Mouse (Mus musculus) NIH3T3 (cell line): ENCODE data around the gene Mug2.
"Not testable (repeated sequence)": the region's sequence is repeated elsewhere in the genome, so short reads cannot be mapped to it uniquely, and the experiment has no call there.

Experiments
- DNase-seq: peaks from one replicate; pipeline ENCODE4 v3.0.0-alpha.2; 2012; ENCODE audit warnings: low read depth

The Mug2 gene

DNA sequence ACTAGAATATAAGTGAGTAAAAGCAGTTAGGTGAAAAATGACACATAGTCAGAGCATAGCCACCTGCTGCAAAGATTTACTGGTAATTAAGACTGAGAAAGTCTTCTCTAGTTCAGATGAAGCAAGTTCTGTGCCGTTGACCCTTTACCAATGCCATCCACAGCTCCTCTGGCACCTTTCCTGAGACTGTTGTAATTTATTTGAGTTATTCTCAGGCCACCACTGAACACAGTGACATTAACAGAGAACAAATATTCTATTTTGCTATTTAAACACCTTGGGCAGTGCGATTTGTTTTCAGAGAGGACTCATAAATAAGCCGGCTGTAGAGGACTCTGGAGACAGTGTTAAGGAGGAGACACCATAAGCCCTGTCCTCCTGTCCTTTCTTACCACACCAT, at the start of gene Mug2:
Gene Mug2, plus strand, starts transcription at position 301 of the 400 bp plus-strand sequence.
- not testable (repeated sequence) for DNase-seq

DNA sequence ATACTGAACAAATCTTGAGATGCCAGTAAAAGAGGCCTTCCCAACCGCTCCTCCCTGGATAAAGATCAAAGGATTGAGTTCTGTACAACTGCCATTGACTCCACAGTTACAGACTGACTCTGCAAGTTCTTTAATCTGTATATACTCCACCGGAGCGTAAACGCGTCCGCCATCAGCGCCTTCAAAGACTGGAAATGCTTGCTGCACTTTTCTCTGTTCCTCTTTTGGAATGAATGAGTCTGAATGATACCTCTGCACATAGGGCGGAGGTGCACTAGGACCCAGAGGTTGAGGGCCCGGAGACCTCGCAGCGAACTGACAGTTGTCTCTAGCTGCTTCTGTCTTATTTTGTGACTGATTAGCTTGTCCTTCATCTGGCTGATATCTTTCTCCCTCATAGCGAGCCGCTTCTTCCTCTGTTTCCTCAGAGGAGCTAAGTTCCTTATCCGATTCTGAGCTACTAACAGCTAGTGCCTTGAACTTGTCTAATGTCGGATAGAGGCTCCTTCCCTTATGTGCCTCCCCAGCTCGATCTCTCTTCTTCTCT, 48.7 kb upstream of the Mug2 start:
- not testable (repeated sequence) for DNase-seq

DNA sequence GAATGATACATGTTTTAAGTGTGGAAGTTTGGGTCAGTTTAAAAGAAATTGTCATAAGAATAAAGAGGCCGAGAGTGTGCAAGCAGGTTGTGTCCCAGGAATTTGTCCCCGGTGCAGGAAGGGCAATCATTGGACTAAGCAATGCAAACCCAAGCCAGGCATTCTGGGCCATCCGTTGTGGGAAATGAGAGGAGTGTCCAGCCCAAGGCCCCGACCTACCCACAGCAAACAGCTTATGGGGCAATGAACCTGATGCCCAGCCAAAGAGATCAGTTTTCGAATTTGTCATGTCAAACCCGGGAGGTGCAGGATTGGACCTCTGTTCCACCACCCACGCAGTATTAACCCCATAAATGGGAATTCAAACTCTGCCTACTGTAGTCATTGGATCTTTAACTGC, 30.9 kb upstream of the Mug2 start:
- no peak for DNase-seq

DNA sequence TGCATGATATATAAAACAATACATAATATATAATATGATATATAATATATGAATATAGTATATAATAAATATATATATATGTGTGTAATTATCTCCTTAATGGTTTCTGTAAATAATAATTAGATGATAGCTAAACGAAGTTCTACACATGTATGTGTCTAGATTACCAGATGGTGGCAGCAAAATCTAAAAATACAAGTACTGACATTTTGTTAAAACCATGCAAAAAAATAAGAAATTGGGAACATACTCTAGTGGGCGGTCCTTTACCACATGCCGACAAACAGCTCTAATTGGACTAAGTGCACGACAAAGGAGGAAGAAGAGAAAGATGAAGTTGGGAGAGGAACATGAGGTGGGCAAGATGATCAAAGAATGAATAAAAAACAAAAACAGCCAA, 94.3 kb downstream of the Mug2 start:
- peak; percentile 6 for DNase-seq

DNA sequence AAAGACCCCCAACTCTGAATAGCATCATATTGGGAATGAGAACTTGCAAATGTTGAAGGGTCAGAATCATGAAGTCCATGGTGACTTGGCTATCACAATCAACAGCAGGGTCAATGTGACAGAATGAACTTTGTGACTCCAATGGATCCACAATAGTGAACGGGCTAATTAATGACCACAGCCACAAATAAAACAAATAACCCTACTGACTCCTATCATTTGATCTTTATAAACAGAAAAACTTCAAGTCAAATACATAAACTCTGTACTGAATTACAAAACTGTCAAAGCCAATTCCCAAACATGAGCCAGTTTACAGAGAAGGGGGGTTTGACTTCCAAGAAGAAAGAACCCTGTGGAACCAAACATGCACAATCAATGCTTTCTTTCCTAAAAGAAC, 95.1 kb downstream of the Mug2 start:
- DNase-seq: no peak

DNA sequence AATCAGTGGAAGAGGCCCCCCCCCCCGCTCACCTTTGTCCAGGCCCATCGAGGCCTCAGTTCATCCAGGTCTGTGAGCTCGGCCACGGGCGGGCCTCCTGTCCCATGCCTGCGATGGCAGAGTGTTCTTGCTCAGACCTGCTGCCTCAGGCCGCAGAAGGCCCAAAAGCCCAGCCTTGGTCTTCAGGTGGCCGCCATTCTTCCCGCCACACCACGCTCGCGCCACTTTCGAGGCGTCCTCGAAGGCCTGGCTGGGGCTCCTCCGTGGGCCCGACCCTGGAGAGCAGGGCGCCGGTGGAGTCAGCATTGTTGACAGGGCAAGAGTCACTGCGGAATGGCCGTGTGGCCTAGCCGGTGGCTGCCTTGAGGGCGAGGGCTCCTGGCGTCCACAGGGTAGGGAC, 110.4 kb downstream of the Mug2 start:
- DNase-seq: no peak

DNA sequence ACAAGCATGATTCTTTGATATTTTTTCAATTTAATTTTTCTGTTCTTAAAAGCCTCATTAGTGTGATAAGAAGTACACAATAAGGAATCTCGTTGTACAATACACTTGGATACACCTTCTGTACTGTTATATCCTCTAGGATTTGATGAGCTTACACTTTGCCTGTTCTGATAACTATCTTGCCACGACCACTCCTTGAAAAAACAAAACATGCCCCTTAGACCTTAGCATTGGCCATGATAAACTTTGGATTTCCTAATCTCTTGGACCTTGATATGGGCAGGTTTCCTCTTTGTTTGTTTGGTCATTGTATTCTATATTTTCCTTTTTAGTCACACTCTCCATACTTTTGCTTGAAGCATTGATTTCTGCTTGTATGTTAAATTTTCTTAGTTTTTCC, 123.0 kb downstream of the Mug2 start:
- no peak for DNase-seq
